Mouse (Mus musculus): ENCODE results near the gene Ppp3cb.

- no peak for TF ChIP-seq POLR2A (IDR thresholded peaks at IDR 0.05; ENCODE audit: insufficient read depth, low read depth, low read length)
- TF ChIP-seq CTCF (IDR thresholded peaks at IDR 0.05; ENCODE audit: insufficient read depth, low read depth, low read length): no peak
Measured at GRCm38 (mm10) chr14:20564692-20565091, 18.3 kb upstream of the Ppp3cb start.
